Mouse (Mus musculus) c-Kit-negative CD71-positive TER-119-positive erythroid progenitor cells, embryonic 14.5 days (primary cell): ENCODE results near the gene Nfkbib.

ENCODE experiments used
- DNase-seq: peaks from one replicate; pipeline ENCODE4 v3.0.0-alpha.2; 2013; ENCODE audit warnings: low read depth, low spot score

The Nfkbib gene

DNA sequence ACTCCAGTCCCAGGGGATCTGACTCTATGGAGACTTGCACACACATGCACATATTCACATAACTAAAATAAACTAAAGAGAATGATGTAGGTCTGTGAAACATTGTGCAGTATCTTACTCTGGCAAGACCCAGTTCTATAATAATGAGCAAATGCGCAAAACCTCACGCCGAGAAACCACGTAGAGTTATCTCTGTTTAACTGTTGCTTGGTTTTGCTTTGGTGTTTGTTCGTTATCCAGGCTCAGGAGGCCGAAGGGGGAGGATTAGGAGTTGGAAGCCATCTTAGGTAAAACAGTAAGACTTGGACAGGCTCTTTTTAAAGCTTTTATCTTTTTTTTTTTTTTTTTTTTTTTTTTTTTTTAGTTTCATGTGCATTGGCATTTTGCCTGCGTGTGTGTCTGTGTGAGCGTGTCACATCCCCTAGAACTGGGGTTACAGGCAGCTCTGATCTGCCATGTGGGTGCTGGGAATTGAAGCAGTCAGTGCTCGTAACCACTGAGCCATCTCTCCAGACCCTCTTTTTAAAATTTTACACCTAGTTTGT, 2.2 kb upstream of the Nfkbib start:
- no peak for DNase-seq

DNA sequence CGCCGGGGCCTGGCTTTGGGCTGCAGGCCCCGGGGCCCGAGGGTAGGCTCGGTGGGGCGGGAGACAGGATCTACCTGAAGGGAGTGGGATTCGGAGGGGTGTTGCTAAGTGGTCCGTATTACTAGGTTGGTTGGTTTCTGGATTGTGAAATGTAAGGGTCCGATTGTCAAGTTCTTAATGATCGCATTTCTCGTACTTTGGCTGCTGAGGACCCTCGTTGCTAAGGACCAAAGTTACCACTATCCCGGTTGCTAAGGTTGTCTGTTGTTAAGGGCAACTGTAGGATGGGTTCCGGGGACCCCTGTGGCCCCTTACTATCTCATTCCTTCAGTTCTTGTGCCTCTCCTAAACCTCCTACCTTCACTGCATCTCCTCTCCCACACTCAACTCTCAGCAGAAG, 402 bp downstream of the Nfkbib start:
- DNase-seq = no peak

- peak; percentile 99 for DNase-seq
These were observed 986 bp downstream of the Nfkbib start, which contains the start of gene Sirt2 for GRCm38 (mm10) chr7:28766173-28766879. Sirt2 (plus strand) TSS chr7:28766735.

DNA sequence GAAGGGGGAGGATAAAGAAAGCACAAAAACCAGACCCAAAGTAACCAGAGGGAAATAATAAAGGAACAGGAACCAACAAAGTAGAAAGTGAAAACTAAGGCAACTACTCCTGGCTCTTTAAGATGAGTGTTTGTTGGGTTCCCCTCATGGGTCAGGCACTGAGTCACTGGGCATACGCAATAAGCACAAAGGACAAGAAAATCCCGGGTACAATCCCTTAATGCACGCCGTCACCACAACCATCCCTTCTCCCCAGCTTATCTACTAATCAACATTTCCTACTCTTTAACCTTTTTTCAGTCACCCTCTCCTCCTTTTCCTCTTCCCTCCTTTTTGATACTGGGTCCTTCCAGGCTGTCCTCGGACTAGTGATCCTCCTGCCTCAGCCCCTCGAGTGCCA, 2.1 kb downstream of the Nfkbib start:
- DNase-seq = no peak

- no peak for DNase-seq
These were observed 5.4 kb downstream of the Nfkbib start for GRCm38 (mm10) chr7:28761907-28762306.

- DNase-seq = no peak
These were observed 8.7 kb downstream of the Nfkbib start for GRCm38 (mm10) chr7:28758623-28759022.

- no peak for DNase-seq
These were observed 11.2 kb downstream of the Nfkbib start, which contains the start of gene Ccer2 for GRCm38 (mm10) chr7:28756079-28756478. Ccer2 (plus strand) TSS chr7:28756174.

DNA sequence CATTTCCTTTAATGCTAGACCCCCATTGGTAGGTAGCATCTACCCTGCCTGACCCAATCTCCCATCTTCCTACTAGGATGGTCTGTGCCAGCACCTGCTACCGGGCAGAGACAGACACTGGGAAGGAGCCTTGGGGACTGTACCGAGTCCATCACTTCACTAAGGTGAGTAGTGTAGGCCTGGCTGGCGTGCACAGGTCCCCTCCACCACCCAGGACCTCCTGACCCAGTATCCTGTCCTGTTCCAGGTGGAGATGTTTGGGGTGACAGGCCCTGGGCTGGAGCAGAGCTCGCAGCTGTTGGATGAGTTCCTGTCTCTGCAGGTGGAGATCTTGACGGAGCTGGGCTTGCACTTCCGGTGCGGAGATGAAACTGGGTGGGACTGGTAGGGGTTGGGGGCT, 17.4 kb downstream of the Nfkbib start:
- no peak for DNase-seq

DNA sequence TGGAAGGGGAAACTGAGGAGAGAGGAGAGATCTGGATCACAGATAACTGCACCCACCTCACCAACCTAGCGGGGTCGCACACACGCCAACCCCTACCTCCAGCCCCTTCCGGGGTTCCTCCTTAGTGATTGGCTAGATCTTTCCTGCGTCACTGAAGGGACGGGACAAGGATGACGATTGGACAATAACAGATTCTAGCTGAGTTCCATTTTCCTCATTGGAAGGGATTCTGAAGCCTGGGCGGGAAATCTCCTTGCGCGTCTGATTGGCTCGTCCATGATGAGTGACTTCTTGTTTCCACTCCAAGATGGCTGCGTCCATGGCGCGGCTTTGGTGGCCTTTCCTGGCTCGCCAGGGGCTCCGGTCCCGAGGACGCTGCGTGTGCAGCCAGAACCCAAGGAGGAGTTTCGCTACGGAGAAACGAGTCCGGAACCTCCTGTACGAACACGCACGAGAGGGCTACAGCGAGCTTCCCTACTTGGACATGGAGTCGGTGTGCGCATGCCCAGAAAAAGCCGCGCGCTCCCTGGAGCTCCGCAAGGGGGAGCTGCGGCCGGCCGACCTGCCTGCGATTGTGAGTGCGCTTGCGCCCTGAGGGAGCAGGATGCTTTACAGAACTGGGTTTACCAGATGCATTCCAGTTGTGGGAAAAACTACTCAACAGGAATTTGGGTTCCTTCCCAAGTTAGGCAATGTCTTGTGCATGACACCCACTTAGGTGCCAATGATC, 25.4 kb downstream of the Nfkbib start, which contains the start of the genes Mrps12 and Sars2:
TSS of gene Mrps12 (minus strand) at position 112 of the 730 bp plus-strand sequence.
TSS of gene Sars2 (plus strand) at position 284 of the 730 bp plus-strand sequence.
- DNase-seq = peak; percentile 98

DNA sequence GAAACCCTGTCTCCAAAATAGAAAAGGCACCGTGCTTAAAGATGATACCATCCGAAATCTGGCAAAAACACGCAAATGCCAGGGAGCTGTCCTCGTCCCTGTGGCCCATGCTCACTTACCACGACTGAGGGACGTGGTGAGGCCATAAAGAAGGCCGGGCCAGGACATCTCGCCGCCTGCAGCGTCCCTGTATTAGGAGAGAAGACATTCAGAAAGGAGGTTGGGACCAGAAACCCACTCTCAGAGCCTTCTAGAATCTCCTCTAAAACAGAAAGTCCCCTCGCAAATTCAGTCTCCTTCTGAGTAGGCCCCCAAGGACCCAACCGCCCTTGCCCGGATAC, 26.0 kb downstream of the Nfkbib start:
- no peak for DNase-seq

DNA sequence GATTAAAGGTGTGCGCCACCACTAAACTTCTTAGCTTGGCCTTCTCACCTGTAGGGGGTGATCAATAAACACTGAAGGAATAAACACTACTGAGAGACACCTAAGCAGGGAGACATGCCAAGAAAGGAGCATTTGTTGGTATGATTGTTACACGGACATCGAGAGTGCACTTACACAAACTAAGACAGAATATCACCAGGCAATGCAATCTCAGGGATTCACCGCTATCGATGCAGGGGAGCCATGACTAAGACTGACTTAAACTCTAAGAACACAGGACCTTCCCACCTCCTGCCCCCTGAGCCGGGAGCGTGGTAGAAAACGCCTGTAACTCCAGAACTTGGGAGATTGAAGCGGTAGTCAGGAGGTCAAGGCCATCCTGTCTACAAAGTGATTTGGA, 26.4 kb downstream of the Nfkbib start:
- no peak for DNase-seq

DNA sequence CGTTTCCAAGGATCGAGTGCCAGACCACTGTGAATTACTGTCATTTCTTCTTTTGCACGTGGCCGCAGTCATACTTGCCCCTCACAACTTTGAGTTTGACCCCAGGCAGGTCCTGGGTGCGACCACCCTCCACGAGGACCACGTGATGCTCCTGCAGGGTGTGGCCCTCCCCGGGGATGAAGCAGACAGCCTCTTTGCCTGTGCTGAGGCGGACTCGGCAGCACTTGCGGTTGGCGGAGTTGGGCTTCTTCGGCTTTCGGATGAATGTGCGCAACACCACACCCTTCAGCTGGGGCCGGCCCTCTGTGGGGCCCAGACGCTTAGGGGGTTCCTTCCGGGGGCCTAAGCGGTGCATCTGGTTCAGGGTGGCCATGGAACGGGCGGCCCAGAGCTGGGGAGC, 27.5 kb downstream of the Nfkbib start:
- DNase-seq = no peak

GRCm38 (mm10) chr7:28735701-28736100, 31.6 kb downstream of the Nfkbib start:
- DNase-seq = no peak

DNA sequence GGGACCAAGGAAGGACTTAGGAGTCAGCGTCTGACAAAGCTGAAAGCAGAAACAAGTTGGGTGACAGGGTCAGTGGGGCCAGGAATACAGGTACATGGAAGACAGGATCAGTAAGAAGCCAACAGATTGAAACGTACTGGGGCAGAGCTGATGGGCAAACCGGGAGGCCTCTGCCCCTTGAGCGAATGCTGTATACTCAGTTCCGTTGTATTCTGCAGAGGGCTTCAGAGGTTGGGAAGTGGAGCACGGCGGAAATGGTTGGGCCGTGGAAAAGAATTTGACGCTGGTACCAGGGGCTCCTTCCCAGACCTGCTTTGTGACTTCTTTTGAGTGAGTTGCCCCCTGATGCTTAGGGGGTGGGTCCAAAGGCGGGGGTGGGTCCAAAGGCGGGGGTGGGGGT, 34.1 kb downstream of the Nfkbib start:
- no peak for DNase-seq

DNA sequence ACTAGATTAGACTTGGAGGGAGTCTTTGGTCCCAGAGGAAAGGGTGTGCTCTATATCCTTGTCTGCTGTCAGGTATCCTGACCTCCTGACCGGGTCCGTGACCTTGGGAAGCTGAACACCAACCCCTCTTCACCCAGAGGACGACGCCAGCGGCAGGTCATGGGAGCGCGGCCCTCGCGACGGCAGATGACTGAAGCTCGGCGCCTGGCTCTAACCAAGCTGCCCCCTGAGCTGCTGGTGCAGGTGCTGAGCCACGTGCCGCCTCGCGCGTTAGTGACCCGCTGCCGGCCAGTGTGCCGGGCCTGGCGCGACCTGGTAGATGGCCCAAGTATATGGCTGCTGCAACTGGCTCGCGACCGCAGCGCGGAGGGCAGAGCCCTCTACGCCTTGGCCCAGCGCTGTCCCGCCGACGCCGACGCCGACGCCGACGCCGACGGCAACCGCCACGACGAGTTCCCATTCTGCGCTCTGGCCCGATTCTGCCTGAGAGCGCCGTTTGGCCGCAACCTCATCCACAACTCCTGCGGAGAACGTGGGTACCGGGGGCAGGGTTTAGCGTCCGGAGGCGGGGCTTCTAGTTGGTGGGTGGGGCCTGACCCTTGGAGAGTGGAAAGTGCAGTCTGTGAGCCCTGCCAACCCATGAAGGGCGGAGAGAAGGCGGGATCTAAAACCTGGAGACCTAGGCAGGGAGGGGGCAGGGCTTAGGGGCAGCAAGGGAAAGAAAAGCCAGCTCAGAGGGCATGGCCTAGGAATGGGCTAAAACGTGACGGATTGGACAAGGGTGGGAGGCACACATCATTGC, 34.8 kb downstream of the Nfkbib start:
- DNase-seq = peak; percentile 43

- DNase-seq = no peak
These were observed 39.5 kb downstream of the Nfkbib start for GRCm38 (mm10) chr7:28727649-28728340.

DNA sequence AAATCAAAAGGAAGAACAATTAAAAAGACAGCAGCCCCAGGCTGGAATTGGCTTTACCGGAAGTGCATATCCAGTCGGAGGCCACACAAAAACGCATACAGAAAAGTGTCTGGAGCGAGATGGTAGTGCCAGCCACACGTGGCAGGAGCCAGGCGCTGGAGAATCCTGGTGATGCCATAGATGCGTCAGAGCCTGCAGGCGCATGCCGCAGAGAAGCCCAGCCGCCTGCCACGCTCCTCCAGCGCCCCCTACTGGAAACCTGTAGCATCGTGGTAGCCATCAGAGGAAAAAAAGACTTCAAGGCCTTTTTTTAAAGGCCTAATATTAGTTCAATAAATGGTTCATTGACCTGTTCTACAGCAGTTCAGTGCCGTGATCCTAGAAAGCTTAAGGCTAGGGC, 40.7 kb downstream of the Nfkbib start:
- no peak for DNase-seq

DNA sequence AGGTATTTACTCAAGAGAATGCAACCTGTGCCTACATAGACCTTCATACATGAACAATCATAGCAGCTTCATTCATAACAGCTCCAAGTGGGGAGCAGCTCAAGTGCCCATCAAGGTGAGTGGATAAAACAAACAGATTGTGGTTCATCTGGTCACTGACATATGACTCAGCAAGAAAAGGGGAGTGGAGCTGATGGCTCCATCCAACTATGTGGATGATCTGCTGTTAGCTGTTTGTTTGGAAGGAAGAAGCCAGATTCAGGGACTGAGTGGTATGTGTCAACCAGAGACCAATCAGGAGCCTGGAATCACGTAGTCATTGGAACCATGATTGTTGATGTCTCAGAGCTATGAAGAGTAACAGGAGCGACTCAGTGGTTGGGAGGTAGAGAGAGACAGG, 42.7 kb downstream of the Nfkbib start:
- no peak for DNase-seq

- DNase-seq = no peak
These were observed 45.2 kb downstream of the Nfkbib start for GRCm38 (mm10) chr7:28722079-28722478.

- DNase-seq = no peak
These were observed 46.4 kb downstream of the Nfkbib start for GRCm38 (mm10) chr7:28720753-28721537.

DNA sequence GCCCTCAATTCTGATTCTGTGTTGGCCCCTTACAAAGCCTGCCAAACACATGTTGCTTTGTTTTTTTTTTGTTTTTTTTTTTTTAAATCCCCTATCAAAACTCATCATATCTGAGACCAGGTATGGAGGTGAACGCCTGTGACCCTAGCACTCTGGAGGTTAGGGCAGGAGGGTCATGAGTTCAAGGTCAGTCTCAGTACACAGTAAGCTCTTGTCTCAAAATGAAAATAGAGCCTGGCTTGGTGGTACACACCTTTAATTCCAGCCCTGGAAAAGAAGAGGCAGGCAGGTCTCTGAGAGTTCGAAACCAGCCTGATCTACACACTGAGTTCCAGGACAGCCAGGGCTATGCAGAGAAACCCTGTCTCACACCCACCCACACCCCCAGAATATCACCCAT, 47.7 kb downstream of the Nfkbib start:
- DNase-seq = no peak
